Mouse (Mus musculus): ENCODE measurements around the gene Ppp2r5b.

Gene Ppp2r5b

GRCm38 (mm10) chr19:6238740-6239139, 3.1 kb upstream of the Ppp2r5b start:
- intact Hi-C loops (cut with DNase I) = no loop called here

DNA sequence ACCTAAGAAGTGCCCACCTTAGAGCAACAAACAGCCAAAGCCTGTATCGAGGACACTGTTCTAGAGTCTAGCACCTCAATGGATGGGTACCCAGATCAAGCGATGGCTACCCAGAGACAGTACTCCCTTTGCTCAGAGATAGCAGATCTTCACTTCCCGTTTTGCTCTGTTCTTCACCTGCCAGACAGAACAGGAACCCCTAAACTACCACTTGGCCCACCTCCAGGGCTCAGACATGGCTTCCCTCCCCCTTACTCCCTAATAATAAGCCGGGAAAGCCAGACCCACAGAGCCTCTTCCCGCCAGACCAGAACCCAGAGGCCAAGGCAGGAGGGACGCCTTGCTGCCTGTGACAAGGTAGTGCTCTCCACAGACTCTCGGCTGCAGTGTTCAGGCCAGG, 1.2 kb upstream of the Ppp2r5b start:
- intact Hi-C loops (cut with DNase I) = no loop called here

DNA sequence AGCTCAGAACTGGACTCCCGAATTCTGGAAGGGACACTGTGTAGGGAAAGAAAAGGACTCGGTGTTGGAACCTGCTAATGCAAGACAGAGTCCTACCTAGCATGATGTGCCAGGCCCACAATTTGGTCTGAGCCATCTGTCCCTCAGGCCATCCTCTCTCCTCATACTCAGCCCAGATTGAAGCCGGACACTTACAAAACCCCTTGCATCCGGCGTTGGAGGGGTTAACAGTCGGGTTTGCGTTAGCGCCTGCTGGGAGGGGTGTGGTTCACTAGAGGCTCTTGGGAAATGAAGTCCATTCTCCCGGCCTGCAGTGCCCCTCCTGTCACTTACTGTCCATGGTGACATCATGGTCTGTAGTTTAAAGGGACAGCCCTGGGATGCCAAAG, 375 bp upstream of the Ppp2r5b start:
- intact Hi-C loops (cut with DNase I) = no loop called here

- intact Hi-C loops (cut with DNase I) = no loop called here
These were observed 1.2 kb downstream of the Ppp2r5b start for GRCm38 (mm10) chr19:6234337-6235083.

DNA sequence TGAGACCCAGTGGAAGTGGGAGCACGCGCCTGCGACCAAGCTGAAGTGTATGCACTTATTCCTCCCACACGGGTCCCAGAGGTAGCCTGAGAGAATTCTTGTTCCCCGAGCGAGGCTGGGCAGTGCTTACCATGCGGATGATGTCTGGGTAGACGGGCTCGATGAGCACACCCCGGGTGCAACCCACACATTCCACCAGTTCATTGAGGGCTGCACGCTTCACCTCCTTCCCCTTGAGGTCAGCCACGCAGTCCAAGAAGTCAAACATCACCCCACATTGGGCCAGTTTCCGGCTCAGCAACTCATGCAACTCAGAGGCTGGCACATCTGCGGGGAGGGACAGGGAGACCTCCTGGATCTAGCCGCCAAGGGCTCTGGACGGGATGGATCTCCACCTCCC, 2.0 kb downstream of the Ppp2r5b start:
- intact Hi-C loops (cut with DNase I) = no loop called here

GRCm38 (mm10) chr19:6231036-6231435, 4.6 kb downstream of the Ppp2r5b start:
- intact Hi-C loops (cut with DNase I) = no loop called here

GRCm38 (mm10) chr19:6230411-6230810, 5.3 kb downstream of the Ppp2r5b start:
- intact Hi-C loops (cut with DNase I) = no loop called here

- intact Hi-C loops (cut with DNase I) = no loop called here
These were observed 7.8 kb downstream of the Ppp2r5b start for GRCm38 (mm10) chr19:6227864-6228263.

DNA sequence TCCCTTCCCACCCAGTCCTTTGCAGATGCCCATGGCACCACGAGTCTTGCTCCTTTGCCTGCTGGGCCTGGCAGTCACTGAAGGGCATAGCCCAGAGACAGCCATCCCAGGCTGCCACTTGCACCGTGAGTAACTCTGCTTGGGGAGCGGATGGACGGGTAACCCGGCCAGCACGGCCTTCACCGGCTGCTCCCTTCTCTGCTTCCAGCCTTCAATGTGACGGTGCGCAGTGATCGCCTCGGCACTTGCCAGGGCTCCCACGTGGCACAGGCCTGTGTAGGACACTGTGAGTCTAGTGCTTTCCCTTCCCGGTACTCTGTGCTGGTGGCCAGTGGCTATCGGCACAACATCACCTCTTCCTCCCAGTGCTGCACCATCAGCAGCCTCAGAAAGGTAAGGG, 8.9 kb downstream of the Ppp2r5b start:
- intact Hi-C loops (cut with DNase I) = no loop called here

GRCm38 (mm10) chr19:6226135-6226534, 9.5 kb downstream of the Ppp2r5b start, which contains the start of gene Gpha2:
Gpha2 (plus strand) TSS chr19:6226380.
- intact Hi-C loops (cut with DNase I) = no loop called here

DNA sequence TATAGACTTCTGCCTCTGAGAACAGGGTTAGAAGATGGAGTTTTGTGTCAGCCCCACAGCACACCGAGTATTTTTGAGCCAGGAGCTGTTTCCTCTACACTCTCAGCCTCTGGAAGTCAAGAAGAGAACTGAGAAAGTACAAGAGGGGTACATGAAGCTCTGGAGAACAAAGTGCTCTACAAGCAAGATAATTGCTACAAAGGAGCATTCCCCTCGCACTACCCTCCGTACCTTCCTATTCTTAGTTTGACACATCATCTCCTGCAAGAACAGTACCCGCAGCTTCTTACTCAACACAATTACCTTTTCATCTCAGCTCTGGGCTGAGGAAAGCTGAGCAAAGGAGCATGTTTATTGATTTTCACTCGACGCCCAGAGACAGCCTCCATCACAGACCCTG, 17.1 kb downstream of the Ppp2r5b start:
- intact Hi-C loops (cut with DNase I) = no loop called here

GRCm38 (mm10) chr19:6216046-6216705, 19.5 kb downstream of the Ppp2r5b start:
- intact Hi-C loops (cut with DNase I) = no loop called here

- intact Hi-C loops (cut with DNase I) = no loop called here
These were observed 29.0 kb downstream of the Ppp2r5b start for GRCm38 (mm10) chr19:6206716-6207115.

DNA sequence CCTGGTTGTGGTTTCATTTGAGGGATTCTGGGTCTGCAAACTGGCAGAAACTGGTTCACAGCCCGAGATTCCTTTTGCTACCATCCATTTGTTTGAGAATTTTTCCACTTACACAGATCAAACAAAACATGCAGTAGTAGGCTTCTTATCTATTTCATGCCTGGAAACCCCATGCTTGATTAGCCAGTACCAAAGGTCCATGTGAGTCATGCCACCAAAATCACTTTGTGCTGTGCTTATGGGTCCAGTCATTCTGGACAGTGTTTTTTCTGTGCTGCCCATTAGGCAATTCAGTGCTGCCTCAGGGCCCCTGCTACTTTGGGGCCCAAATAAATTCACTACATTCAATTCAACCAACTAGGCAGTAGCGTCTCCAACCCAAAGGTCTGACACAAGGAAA, 31.4 kb downstream of the Ppp2r5b start:
- intact Hi-C loops (cut with DNase I) = no loop called here

DNA sequence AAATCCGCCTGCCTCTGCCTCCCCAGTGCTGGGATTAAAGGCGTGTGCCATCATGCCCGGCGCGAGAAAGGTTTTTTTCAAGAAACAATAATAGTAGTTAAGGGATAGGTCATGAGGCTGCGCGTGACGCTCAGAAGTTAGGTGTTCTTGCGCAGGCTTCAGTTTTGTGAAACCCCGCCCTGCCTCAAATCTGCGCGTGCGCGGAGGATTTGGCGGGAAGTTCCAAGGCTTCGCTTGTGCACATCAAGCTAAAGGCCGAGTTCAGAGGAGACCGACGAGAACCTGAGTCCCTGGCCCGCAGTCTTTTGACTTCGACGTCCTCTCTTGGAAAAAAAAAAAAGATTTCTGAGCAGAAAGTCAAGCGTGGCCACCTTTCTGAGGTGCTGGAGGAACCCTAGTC, 51.5 kb downstream of the Ppp2r5b start, which contains the start of gene Majin:
Gene Majin, plus strand, starts transcription at position 258 of the 400 bp plus-strand sequence.
- intact Hi-C loops (cut with DNase I) = no loop called here

DNA sequence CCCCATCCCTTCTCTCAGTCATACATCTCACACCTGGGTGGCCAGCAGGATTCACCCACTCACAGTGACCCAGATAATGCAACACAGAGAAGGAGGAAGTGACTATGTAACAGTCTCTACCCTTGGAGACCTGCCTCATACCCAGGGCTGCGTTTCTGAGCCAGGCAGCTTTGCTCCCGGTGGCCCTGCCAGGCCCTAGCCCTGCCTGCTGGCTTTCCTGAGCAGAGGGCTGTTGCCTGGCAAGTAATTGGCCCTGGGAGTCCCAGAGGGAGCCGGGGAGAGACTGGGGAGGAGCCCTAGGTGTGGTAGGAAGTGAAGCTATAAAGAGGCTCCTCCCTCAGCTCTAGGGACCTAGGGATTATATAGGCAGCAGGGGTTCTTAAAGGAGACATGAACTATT, 53.1 kb downstream of the Ppp2r5b start:
- intact Hi-C loops (cut with DNase I) = no loop called here

GRCm38 (mm10) chr19:6181629-6182028, 54.0 kb downstream of the Ppp2r5b start:
- intact Hi-C loops (cut with DNase I) = no loop called here

DNA sequence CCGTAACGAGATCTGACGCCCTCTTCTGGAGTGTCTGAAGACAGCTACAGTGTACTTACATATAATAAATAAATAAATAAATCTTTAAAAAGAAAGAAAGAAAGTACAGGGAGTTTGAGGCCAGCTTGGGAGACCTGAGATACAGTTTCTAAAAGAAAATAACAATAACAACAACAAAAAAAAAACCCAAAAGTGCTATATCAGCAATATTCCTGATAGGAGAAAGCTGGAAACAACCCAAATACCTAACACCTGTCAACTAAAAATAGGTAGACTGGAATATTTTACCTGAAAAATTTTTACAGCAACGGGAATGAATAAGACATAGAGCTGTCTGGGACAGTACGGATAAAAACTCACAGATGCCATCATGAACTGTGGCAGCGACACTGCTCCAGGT, 56.9 kb downstream of the Ppp2r5b start:
- intact Hi-C loops (cut with DNase I) = no loop called here

Small RNAs within 50 kb of the gene (microRNA-seq; reads per million reads assigned to microRNA genes)
- 41.9 to 54.1 reads per million in 2 experiments for gene Mir192
- gene Mir194-2 = 30.1 to 36.9 reads per million in 2 experiments
